Mouse (Mus musculus) inflammation-experienced regulatory T-cells, adult 6 months (primary cell): Measurements from ENCODE around the gene Tanc1. TPM values are rescaled to one million over a fixed set of nuclear protein-coding genes. Genes with fewer than 3 reads are reported as not detected.

Experiments
- ATAC-seq: one replicate; pipeline ENCODE4 v1.8.0; 2017
- polyA plus RNA-seq, 3 experiments: library from polyadenylated mRNA; unstranded; fragments of 100-300 nt; shearing (Covaris generic); gene quantifications; one replicate each; pipeline ENCODE4 v1.2.1; 2017

Tanc1 gene
- polyA plus RNA-seq, 3 experiments from 2014 or later = 4.7 to 13.5 (median 9.6) TPM

GRCm38 (mm10) chr2:59653306-59654165 lies 41.7 kb downstream of the Tanc1 start:
- no peak for ATAC-seq

GRCm38 (mm10) chr2:59655471-59655870 lies 43.6 kb downstream of the Tanc1 start:
- no peak for ATAC-seq

- no peak for ATAC-seq
These were observed 44.8 kb downstream of the Tanc1 start for GRCm38 (mm10) chr2:59656680-59657079.

- ATAC-seq = no peak
These were observed 47.8 kb downstream of the Tanc1 start for GRCm38 (mm10) chr2:59659686-59660085.

- no peak for ATAC-seq
These were observed 49.3 kb downstream of the Tanc1 start for GRCm38 (mm10) chr2:59660891-59661805.

- no peak for ATAC-seq
These were observed 53.1 kb downstream of the Tanc1 start for GRCm38 (mm10) chr2:59664803-59665567.

- no peak for ATAC-seq
These were observed 54.7 kb downstream of the Tanc1 start for GRCm38 (mm10) chr2:59666533-59666932.

GRCm38 (mm10) chr2:59670087-59671060 lies 58.5 kb downstream of the Tanc1 start:
- no peak for ATAC-seq

GRCm38 (mm10) chr2:59671671-59672070 lies 59.8 kb downstream of the Tanc1 start:
- no peak for ATAC-seq

- ATAC-seq = no peak
These were observed 60.2 kb downstream of the Tanc1 start for GRCm38 (mm10) chr2:59672086-59672485.

GRCm38 (mm10) chr2:59672686-59673085 lies 60.8 kb downstream of the Tanc1 start:
- ATAC-seq = no peak

- ATAC-seq = no peak
These were observed 61.5 kb downstream of the Tanc1 start for GRCm38 (mm10) chr2:59673351-59673750.

GRCm38 (mm10) chr2:59673877-59674276 lies 62.0 kb downstream of the Tanc1 start:
- no peak for ATAC-seq

- no peak for ATAC-seq
These were observed 63.6 kb downstream of the Tanc1 start for GRCm38 (mm10) chr2:59675270-59675995.

GRCm38 (mm10) chr2:59676041-59676440 lies 64.2 kb downstream of the Tanc1 start:
- no peak for ATAC-seq

- no peak for ATAC-seq
These were observed 64.6 kb downstream of the Tanc1 start for GRCm38 (mm10) chr2:59676442-59676841.

- ATAC-seq = no peak
These were observed 67.7 kb downstream of the Tanc1 start for GRCm38 (mm10) chr2:59679424-59680020.

- no peak for ATAC-seq
These were observed 68.9 kb downstream of the Tanc1 start for GRCm38 (mm10) chr2:59680736-59681135.

GRCm38 (mm10) chr2:59681181-59681580 lies 69.3 kb downstream of the Tanc1 start:
- no peak for ATAC-seq
